Mouse (Mus musculus) heart, adult 2 months (tissue): Measurements from ENCODE around the gene Atp6v0a4. TPM values are rescaled to one million over a fixed set of nuclear protein-coding genes. Genes with fewer than 3 reads are reported as not detected.
A peak's percentile ranks its signal among the peaks of the same experiment; 100 is the strongest.

ENCODE experiments used
- DNase-seq, 2 experiments: peaks; one replicate each; pipeline ENCODE4 v3.0.0; 2021
- H3K27ac ChIP-seq: fragments of 200-600 bp; 2 replicates; pipeline ENCODE4 v1.8.1; 2022
- H3K27me3 ChIP-seq: fragments of 200-500 bp; 2 replicates; pipeline ENCODE4 v1.6.1; 2012; ENCODE audit warnings: mild to moderate bottlenecking, low read length, inconsistent platforms, mixed read lengths; ENCODE audit not compliant: control insufficient read depth, insufficient read depth
- H3K36me3 ChIP-seq: fragments of 200-500 bp; 2 replicates; pipeline ENCODE4 v1.6.1; 2012; ENCODE audit warnings: low read length, inconsistent platforms; ENCODE audit not compliant: control insufficient read depth, insufficient read depth
- H3K4me1 ChIP-seq: fragments of 200-500 bp; 2 replicates; pipeline ENCODE4 v1.6.1; 2011; ENCODE audit warnings: low read length; ENCODE audit not compliant: control insufficient read depth, insufficient read depth
- H3K4me3 ChIP-seq: fragments of 200-600 bp; 2 replicates; pipeline ENCODE4 v1.8.1; 2022
- H3K79me2 ChIP-seq: fragments of 200-500 bp; replicated peaks from 2 replicates; pipeline ENCODE4 v1.6.1; 2012; ENCODE audit warnings: mild to moderate bottlenecking, inconsistent platforms, low read length, moderate library complexity, mixed read lengths; ENCODE audit not compliant: control insufficient read depth, insufficient read depth
- H3K9ac ChIP-seq: fragments of 200-500 bp; 2 replicates; pipeline ENCODE4 v1.6.1; 2012; ENCODE audit warnings: low read depth, mild to moderate bottlenecking, control low read depth, inconsistent platforms, low read length, mixed read lengths
- CTCF ChIP-seq: fragments of 200-600 bp; IDR thresholded peaks from 2 replicates; pipeline ENCODE4 v1.8.1; 2022; ENCODE audit warnings: antibody characterized with exemption, mild to moderate bottlenecking, moderate library complexity
- EP300 ChIP-seq: fragments of 200-500 bp; IDR thresholded peaks from 2 replicates; pipeline ENCODE4 v1.6.1; 2011; ENCODE audit warnings: low read depth, low read length, control low read depth; ENCODE audit not compliant: insufficient read depth
- POLR2A ChIP-seq: fragments of 200-500 bp; IDR thresholded peaks from 2 replicates; pipeline ENCODE4 v1.6.1; 2011; ENCODE audit warnings: mild to moderate bottlenecking, low read depth, low read length, control low read depth; ENCODE audit not compliant: insufficient read depth
- WGBS: fragments of 180-500 bp; shearing (Covaris S2); methylation state at CpG from one replicate; pipeline ENCODE4 v1.1.7; 2018; 5-methylcytosine and 5-hydroxymethylcytosine counted together
- intact Hi-C: fragments of 180-260 bp; cut with DNase I; formaldehyde crosslinking; loops from one replicate; pipeline ENCODE4 v1.15.1; 2025
- polyA plus RNA-seq: library from polyadenylated mRNA; depleted of rRNA; stranded (reverse); fragments of >200 nt; gene quantifications from 2 replicates; pipeline ENCODE4 v1.2.3, GENCODE M21; 2012
- total RNA-seq, 2 experiments: library from RNA; stranded (reverse); gene quantifications; 2 replicates each; pipeline ENCODE4 v1.2.3; 2021

Gene Atp6v0a4
- total and polyA plus RNA-seq, 3 experiments, result 1.0 to 2.5 (median 1.4) TPM

DNA sequence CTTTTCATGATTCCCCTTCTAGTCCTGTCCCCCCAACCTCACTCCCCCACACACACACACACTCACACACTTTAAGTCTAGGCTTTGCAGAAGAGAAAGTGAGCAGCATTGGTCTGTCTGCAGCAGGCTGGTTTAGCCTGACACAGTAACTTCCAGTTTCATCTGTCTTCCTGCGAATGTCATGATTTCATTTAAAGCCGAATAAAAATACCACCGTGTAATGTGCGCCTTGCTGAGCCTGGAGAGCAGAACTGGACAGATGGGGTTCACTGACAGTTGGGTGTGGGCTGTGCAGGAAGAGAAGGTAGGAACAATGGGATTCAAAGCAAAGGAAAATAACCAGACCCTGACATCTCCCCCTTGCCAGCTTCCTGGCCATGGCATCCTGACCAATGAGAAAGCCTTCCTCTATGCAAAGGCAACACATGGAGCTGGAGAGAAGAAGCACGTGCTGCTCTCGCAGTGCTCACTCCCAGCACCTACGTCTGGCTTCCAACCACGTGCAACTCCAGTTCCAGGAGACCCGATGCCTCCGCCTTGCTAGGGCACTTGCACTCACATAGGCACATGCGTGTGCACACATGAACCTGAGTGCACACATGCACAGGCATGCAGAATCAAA, 58.8 kb downstream of the Atp6v0a4 start:
- TF ChIP-seq EP300 (no peak), POLR2A (no peak), CTCF (no peak)
- Histone ChIP-seq H3K4me1 (peaks cover 2% of the 10 kb centered on the region; the same call in 1 of the 2 replicates), H3K27ac (no peak overlapping the region), H3K4me3 (no peak overlapping the region), H3K27me3 (no peaks in the 10 kb centered on the region), H3K36me3 (no peaks in the 10 kb centered on the region), H3K9ac (no peak overlapping the region), H3K79me2 (no peaks in the 10 kb centered on the region)
- DNase-seq, result no peak
- WGBS, result 36% methylated on average over 11 of the region's 11 CpGs
- intact Hi-C loops, result loop anchor here (1.0 to 10.0 kb wide), 5 partner anchors 58 to 603 kb away; partner anchors contain the start of gene Trim24

DNA sequence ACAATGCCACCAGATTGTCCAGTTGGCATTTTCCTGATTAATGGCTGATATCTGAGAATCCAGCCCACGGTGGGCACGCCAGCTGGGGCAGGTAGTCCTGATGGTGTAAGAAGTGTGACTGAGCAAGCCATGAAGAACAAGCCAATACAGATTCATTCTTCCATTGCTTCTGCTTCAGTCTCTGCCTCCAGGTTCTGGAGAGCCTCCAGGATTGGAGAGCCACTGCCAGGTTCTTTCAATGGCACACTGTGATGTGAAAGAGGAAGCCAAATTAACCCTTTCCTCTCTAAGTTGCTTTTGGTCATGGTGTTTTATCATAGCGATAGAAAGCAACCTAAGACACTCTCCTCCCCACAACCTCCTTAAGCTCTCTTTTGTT, 59.3 kb downstream of the Atp6v0a4 start:
- Histone ChIP-seq H3K27ac (no peak overlapping the region), H3K36me3 (no peaks in the 10 kb centered on the region), H3K4me3 (no peak overlapping the region), H3K27me3 (no peaks in the 10 kb centered on the region), H3K4me1 (peaks cover 2% of the 10 kb centered on the region; the same call in 1 of the 2 replicates), H3K9ac (no peak overlapping the region), H3K79me2 (no peaks in the 10 kb centered on the region)
- 77% methylated on average over 3 of the region's 3 CpGs for WGBS
- no peak for TF ChIP-seq POLR2A
- no peak for TF ChIP-seq CTCF
- TF ChIP-seq EP300, result no peak
- DNase-seq, result no peak
- intact Hi-C loops, result loop anchor here (10.0 kb wide), 2 partner anchors 190 to 330 kb away; partner anchors contain the start of gene Trim24

DNA sequence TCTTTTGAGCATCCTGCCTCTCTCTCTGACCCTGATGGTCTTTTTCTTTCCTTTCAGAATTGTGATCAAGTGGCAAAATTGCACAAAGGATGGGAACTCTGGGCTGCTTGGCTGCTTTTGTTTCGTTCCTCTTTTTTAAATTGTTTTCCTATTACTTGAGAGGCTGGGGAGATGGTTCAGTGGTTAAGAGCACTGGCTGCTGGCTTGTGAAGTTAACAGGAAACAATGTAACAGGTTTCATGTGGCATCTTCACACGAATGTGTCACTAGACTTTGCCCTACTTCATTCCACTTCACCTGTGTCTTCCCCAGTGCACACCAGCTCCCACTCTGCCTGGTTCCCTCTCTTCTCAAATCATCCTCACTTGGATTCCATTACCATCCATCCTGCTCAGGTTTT, 59.8 kb downstream of the Atp6v0a4 start:
- Histone ChIP-seq H3K27me3 (no peaks in the 10 kb centered on the region), H3K79me2 (no peaks in the 10 kb centered on the region), H3K9ac (no peak overlapping the region), H3K4me3 (no peak overlapping the region), H3K27ac (no peak overlapping the region), H3K4me1 (peaks cover 2% of the 10 kb centered on the region; the same call in 1 of the 2 replicates), H3K36me3 (no peaks in the 10 kb centered on the region)
- TF ChIP-seq POLR2A (no peak), EP300 (no peak), CTCF (no peak)
- intact Hi-C loops, result loop anchor here (10.0 kb wide), 2 partner anchors 190 to 330 kb away; partner anchors contain the start of gene Trim24
- WGBS, result 75% methylated on average over 2 of the region's 2 CpGs
- no peak for DNase-seq

DNA sequence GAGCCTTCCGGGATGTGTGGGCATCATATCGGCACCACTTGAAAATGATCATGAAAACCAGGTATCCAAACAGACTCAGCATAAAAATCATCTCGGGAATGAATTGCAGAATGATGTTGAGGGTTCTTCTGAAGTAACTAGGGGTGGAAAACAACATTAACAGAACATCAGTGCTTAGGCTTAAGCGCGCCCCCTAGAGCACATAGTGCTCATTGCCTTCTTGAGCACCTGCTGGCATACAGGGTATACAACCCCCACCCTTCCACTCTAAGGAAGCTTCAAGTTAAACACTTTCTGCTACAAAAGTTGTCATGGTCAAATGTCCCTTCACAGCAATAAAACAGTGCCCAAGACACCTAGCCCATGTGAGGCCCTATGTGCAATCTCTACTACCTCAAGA, 65.6 kb downstream of the Atp6v0a4 start:
- Histone ChIP-seq H3K9ac (no peak overlapping the region), H3K4me3 (no peak overlapping the region), H3K27me3 (no peaks in the 10 kb centered on the region), H3K27ac (no peak overlapping the region), H3K36me3 (no peaks in the 10 kb centered on the region), H3K79me2 (no peaks in the 10 kb centered on the region), H3K4me1 (no peaks in the 10 kb centered on the region)
- TF ChIP-seq EP300 (no peak), CTCF (peak; percentile 34)
- WGBS, result 58% methylated on average over 5 of the region's 5 CpGs
- no peak for DNase-seq
- intact Hi-C loops, result loop anchor here (5.0 kb wide), 1 partner anchor 37 kb away; no protein-coding TSS in a partner anchor

DNA sequence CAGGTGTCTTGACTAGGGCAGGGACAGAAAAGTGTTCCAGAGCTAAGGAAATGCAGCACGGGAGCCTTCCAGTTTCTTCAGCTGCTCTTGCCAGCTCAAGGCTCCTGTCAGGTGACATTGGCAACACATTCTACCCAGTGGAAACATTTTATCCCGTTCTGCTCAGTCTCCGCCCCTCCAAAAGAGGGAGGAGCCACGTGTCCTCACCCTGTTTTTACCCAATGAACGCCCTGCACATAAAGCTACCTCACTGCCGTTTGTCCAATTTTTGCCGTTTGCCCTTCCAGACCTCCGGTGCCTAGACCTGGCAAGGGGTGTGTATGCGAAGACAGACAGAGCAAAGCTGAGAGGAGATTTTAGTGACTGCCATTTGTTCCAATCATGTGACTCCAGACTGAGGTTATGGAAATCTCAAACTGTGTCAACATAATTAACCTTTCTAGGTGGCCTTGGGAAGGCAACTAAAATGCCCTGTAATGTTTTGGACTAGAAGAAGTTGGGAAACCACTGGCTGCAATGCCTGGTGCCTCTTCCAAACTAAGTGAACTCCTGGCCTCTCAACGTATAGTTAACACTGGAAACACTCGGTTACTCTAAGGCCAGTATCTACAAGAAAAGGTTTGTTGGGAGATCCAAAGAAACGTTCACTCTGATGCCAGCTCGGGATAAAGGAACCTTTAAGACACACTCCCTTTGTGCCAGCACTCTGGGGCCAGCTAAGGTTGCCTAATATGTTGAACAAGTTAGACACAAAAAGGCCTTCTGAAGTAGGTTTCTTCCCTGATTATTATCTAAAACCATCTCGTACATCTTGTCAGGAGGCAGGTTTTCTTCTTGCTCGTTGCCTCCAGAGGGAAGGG, 68.7 kb downstream of the Atp6v0a4 start:
- Histone ChIP-seq H3K9ac (no peak overlapping the region), H3K4me1 (no peaks in the 10 kb centered on the region), H3K4me3 (no peak overlapping the region), H3K79me2 (no peaks in the 10 kb centered on the region), H3K27ac (no peak overlapping the region), H3K36me3 (no peaks in the 10 kb centered on the region), H3K27me3 (no peaks in the 10 kb centered on the region)
- no peak for TF ChIP-seq POLR2A
- no peak for TF ChIP-seq CTCF
- TF ChIP-seq EP300, result no peak
- DNase-seq, result no peak
- intact Hi-C loops, result loop anchor here (5.0 kb wide), 1 partner anchor 33 kb away; no protein-coding TSS in a partner anchor
- WGBS, result 75% methylated on average over 15 of the region's 15 CpGs
